Mouse (Mus musculus): ENCODE results near the gene Fer1l4. TPM values are rescaled to one million over a fixed set of nuclear protein-coding genes. Genes with fewer than 3 reads are reported as not detected.

Fer1l4 gene
- total RNA-seq (2015), result not detected in 2 replicates
- not detected in 2 replicates for total RNA-seq (2017)

- no peak for ATAC-seq (replicated peaks; ENCODE audit: poor library complexity)
Observed at GRCm38 (mm10) chr2:156052816-156053215, at the start of gene Fer1l4. Gene Fer1l4 (minus strand): TSS chr2:156052947.

GRCm38 (mm10) chr2:156091926-156092325, 39.2 kb upstream of the Fer1l4 start:
- no peak for ATAC-seq (replicated peaks; ENCODE audit: poor library complexity)

- ATAC-seq (replicated peaks; ENCODE audit: poor library complexity), result no peak
Observed at GRCm38 (mm10) chr2:156089799-156090198, 37.1 kb upstream of the Fer1l4 start.

DNA sequence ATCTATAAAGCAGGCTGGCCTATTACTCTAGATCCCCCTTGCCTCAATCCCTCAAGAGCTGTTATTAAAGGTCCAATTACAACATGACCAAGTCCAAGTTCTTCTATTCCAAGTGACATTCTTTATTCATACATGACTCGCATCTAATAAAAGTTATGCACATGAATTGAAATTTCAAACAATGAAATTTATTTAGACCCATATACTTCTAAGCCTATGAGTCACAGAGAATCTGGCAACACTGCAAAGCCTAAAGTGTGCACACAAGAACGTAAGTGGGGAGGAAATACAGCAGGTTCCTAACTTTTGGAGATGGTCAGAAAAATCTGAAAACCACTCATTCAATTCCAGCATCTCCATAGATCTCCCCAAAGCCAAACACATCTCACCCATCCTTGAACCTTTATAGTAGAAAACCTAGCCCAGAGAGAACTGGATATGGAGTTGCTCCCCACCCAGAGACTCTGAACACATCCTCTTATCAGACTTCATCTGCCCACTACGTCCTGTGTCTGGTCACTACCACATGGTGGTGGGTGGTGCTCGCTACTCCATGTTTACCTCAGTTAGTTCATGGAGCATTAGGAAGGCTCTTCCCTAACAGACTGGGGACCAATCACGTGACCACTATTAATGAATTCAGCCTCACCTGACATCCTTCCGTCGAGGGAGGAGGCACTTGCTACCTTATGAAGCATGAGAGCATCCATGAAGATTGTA, 34.8 kb upstream of the Fer1l4 start:
- no peak for ATAC-seq (replicated peaks; ENCODE audit: poor library complexity)

DNA sequence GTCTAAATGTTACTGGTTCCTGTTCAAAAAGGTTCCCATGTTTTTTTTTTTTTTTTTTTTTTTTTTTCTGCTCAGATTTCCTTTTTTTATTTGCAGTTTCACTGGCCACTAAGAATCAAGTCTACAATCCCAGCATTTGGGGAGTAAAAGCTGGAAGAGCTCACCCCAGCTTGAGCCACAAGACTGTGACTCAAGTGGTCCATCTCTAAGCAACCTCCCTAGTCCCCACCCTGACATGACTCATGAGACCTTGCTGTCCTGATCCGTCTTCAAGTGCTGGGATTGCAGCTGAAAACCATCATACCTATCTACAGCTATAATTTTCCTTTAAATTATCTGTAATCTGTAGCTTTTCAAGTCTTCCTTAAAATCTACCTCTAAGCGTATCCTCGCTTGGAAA, 31.8 kb upstream of the Fer1l4 start:
- ATAC-seq (replicated peaks; ENCODE audit: poor library complexity), result no peak

GRCm38 (mm10) chr2:156080391-156080790, 27.6 kb upstream of the Fer1l4 start:
- ATAC-seq (replicated peaks; ENCODE audit: poor library complexity), result no peak

GRCm38 (mm10) chr2:156079674-156080073, 26.9 kb upstream of the Fer1l4 start:
- no peak for ATAC-seq (replicated peaks; ENCODE audit: poor library complexity)

DNA sequence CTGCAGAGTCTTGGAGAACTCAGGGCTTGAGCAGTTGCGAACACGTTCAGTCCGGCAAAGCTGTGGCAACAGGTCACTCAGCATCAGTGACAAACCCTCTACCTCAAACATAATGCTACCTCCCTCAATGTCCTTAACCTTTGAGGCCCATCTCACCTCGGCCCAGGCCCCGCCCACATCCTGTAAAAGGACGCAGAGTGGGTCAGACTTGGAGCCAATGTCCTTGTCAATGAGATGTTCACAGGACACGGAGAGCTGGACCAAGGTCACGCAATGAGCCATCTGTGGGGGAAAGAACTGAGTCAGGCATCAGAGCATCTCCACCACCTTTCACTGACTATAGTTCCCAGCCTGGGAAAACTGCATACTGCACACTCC, 26.4 kb upstream of the Fer1l4 start:
- ATAC-seq (replicated peaks; ENCODE audit: poor library complexity), result no peak

- ATAC-seq (replicated peaks; ENCODE audit: poor library complexity), result no peak
Observed at GRCm38 (mm10) chr2:156078421-156079182, 25.9 kb upstream of the Fer1l4 start.

DNA sequence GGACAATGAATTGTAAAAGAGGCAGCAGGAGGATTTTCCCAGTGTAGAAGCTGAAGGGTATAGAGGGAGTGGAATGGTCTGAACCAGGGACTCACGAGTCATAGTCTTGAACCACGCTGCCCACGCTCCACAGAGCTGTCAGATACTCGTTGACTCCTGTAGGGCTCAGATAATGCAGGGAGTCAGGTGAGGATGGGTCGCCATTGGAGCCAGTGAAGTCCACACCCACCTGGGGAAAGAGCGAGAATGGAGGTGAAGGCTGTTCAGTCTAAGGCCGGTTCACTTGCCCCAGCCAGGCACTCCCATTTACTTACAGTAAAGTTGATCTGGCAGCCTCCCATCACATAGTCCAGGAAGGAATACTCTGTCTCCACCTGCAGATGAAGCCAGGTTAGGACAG, 24.7 kb upstream of the Fer1l4 start:
- peak; percentile 29; the same call in 1 of the 2 replicates for ATAC-seq (replicated peaks; ENCODE audit: poor library complexity)

GRCm38 (mm10) chr2:156073725-156074124, 21.0 kb upstream of the Fer1l4 start:
- ATAC-seq (replicated peaks; ENCODE audit: poor library complexity), result no peak

GRCm38 (mm10) chr2:156071236-156071635, 18.5 kb upstream of the Fer1l4 start:
- ATAC-seq (replicated peaks; ENCODE audit: poor library complexity), result no peak

GRCm38 (mm10) chr2:156067916-156068315, 15.2 kb upstream of the Fer1l4 start:
- no peak for ATAC-seq (replicated peaks; ENCODE audit: poor library complexity)

DNA sequence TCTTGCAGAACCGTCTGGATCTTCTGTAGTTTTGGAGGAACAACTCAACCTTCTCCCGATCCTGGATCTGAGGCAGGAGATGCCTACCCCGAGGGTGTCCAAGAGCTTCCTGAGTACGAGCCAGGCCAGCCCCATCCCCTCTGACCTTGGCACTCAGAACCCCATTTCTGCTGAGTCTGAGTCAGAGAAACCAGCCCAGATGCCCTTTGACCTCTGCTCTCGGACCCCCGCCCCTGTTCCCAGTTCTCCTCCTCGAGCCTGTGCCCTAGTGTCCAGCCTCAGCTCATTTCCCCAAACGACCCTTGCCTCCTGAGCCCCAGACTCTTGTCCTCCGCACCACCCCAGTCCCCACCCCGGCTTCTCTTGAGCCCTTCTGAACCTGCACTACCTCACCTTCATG, 13.4 kb upstream of the Fer1l4 start:
- ATAC-seq (replicated peaks; ENCODE audit: poor library complexity), result no peak

DNA sequence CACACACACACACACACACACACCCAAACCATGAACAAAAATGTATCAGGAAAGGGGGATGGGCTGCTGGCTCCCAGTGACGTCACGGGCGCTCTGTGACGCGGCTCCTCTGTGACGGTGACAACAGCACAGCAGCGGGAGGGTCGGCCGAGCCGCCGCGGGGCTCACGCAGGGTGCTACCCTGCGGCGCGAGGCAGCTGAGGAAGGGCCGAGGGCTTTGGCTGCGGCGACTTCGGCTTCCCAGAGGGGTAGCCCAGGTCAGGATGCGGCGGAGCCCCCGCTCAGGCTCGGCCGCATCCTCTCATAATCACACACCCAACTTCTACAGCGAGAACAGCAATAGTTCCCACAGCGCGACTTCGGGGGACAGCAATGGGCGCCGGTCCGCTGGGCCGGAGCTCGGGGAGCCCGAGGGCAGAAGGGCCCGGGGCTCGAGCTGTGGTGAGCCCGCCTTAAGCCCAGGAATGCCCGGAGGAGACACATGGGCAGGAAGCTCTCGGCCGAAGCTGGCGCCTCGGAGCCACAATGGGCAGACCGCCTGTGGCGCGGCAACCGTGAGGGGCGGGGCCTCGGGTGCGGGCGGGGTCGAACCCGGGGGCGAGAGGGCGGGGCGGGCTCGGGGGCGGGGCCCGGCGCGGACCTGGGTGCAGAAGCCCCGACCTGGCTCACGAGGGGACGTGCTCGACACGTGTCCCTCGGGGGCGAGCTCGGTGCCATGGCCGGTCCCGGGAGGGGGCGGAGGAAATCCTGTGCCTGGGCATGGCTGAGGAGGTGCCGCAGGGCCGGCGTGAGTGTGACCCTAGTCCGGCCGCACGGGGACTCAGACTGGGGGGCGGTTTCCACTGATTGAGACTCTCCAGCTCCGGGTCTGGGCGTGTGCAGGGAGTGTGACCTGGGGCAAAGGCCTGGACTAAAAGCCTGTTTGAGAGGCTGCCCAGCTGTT, 12.6 kb upstream of the Fer1l4 start, which contains the start of gene Spag4:
Gene Spag4, plus strand, starts transcription at position 77 of the 943 bp plus-strand sequence.
- peak; percentile 77 for ATAC-seq (replicated peaks; ENCODE audit: poor library complexity)

DNA sequence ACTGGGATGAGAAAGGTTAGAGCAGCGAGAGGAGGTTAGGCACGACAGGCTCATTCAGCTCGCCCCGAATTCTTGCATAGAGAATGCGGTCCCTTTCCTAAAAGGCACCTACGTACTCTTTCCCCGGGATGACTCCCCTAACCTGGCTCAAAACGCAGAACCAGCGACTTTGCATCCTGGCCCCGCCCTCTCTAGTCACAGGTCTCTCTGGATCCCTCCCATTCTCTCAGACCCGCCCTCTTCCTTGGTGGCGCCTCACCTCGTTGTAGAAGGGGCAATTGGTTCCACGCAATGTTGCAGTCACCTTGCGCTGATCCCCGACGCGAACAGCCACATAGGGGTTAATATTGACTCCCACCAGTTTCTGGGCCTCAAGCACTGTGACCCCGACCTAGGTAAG, 4.8 kb downstream of the Fer1l4 start:
- peak; percentile 64; the same call in 1 of the 2 replicates for ATAC-seq (replicated peaks; ENCODE audit: poor library complexity)

DNA sequence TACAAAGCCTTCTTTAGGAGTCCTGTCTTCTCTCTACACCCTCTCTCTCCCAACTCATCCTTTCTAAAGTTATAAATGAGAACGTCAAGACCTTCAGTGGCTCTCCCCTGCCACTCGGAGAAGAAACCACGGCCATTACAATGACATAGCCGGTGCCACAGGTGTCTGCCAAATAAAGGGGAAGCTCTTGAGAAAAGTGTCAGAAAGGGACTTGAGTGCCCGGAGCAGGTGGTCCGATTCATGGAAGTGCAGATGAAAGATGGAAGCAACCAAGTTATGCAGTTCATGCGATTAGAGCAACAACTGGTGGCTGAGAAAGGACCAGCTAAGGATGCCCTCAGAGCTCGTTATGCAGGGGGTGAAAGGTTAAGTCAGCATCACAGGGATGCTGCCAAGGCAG, 9.8 kb downstream of the Fer1l4 start:
- no peak for ATAC-seq (replicated peaks; ENCODE audit: poor library complexity)

DNA sequence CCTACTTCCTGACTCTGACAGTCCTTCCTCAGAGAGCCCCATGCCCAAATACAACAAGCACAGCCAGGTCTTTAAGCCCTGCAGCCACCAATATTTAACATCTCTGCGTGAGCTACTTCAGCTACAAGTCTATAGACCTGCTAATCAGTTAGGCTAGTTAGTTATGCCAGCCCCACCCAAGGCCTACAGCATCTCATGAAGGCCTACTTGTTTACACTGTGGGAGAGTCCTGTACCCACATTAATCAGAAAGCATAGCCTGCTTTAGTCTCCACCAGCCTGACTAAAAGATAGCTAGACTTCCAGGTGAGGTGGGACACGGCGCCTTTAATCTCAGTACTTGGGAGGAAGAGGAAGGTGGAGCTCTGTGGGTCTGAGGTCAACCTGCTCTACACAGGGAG, 13.4 kb downstream of the Fer1l4 start:
- ATAC-seq (replicated peaks; ENCODE audit: poor library complexity), result no peak

DNA sequence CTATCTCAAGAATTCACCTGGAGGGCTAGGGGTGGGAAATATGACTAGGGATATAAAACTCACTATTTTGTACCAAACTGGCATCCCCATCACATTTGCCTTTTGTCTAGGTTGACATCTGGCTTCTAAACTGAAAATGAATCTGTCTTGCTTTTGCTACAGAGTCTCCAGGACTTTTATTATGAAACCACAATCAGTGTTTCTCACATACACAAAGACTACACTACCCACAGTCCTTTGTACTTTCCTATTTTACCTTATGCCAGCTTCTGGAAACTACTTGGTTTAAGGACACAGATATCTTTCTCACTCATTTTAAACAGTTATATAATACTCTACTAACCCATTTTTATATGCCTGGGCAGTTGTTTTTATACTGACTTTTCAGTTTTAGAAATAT, 27.3 kb downstream of the Fer1l4 start:
- no peak for ATAC-seq (replicated peaks; ENCODE audit: poor library complexity)

DNA sequence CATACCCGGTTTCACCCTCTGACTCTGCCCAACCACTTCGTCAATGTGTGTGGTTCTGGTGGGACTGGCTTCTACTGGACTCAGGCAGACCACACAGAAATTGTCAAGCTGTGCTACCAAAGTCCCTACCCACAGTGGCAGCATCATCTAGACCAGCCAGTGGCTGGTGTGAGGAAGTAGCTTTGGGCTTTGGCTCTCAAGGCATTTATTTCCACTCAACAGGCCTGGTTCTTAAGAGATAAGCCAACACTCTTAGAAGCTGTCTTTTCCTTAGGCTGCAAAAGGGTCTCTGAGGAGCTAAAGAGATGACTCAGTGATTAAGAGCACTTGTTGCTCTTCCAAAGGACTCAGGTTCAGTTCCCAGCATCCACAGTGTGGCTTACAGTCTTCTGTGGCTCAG, 31.0 kb downstream of the Fer1l4 start:
- peak; percentile 43 for ATAC-seq (replicated peaks; ENCODE audit: poor library complexity)

DNA sequence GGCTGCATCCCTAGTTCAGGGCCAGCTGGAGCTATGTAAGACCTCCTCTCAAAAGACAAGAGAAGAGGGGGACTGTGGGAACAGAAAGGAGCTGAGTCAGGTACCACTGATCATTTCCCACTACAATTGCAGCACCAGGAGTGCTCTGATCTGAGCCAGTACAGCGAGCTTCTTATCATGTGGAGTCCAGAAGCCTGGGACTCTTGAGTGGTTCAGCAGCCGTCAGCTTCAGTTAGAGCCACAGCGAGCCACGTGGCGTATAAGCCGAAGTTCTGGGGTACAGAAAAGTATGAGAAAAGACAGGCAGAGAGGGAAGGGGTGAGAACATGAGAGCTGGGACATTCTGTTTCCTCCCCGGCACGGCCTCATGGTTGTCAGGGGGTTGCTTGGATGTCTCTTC, 31.5 kb downstream of the Fer1l4 start:
- peak; percentile 83 for ATAC-seq (replicated peaks; ENCODE audit: poor library complexity)
